23 mouse cellular contexts compared by ENCODE assay signal in genomic region chr19:17649967-17650366, GRCm38 (mm10).
DNase-seq lines count a peak whose midpoint lies in the region; ATAC-seq and TF ChIP-seq lines count a peak whose summit lies in the region.
"Had no signal": no experiment of that assay in that cellular context is flagged by ENCODE, and none has a peak within 500 bp of the region (broad histone marks: within the 10 kb centered on the region; RNA-seq: fewer than 3 reads in every experiment).

No protein-coding gene starts in this region.

- H3K4me3 ChIP-seq in hindbrain, embryonic 13.5 days = no peak overlapping the region
- H3K4me3 ChIP-seq in hindbrain, embryonic 12.5 days = no peak overlapping the region
- no peak overlapping the region for H3K4me3 ChIP-seq in lung, embryonic 16.5 days (ENCODE audit: low read length)
- H3K4me3 ChIP-seq in lung, postnatal 0 days (ENCODE audit: low read depth, low read length) = no peak overlapping the region
- no peak overlapping the region for H3K4me3 ChIP-seq in limb, embryonic 11.5 days (ENCODE audit: low read depth, low read length)
- H3K4me3 ChIP-seq: embryonic facial prominence, embryonic 15.5 days; forebrain, embryonic 12.5 days; heart, embryonic 15.5 days; liver, embryonic 15.5 days; midbrain, embryonic 12.5 days; myocyte; neural tube, embryonic 13.5 days had no signal

- H3K4me2 ChIP-seq in hindbrain, embryonic 13.5 days = no peak overlapping the region
- H3K4me2 ChIP-seq in hindbrain, embryonic 12.5 days (replicated peaks) = no peak overlapping the region
- no peak overlapping the region for H3K4me2 ChIP-seq in lung, embryonic 16.5 days (ENCODE audit: low read depth, low read length)
- no peak overlapping the region for H3K4me2 ChIP-seq in lung, postnatal 0 days (replicated peaks; ENCODE audit: low read depth, low read length)
- no peak overlapping the region for H3K4me2 ChIP-seq in limb, embryonic 11.5 days (ENCODE audit: low read depth, severe bottlenecking)
- H3K4me2 ChIP-seq: embryonic facial prominence, embryonic 15.5 days; forebrain, embryonic 12.5 days; heart, embryonic 15.5 days; liver, embryonic 15.5 days; midbrain, embryonic 12.5 days; neural tube, embryonic 13.5 days had no signal

- intact Hi-C loops in gastrocnemius, postnatal 36 days (cut with DNase I) = no loop called here

- no peak for TF ChIP-seq CTCF in lung, postnatal 0 days (IDR thresholded peaks at IDR 0.05)

- no peak for ATAC-seq in hindbrain, embryonic 13.5 days (ENCODE audit: low FRiP score)
- ATAC-seq in hindbrain, embryonic 12.5 days (ENCODE audit: low FRiP score) = no peak
- no peak for ATAC-seq in lung, embryonic 16.5 days (ENCODE audit: low read depth)
- no peak for ATAC-seq in lung, postnatal 0 days
- no peak for ATAC-seq in limb, embryonic 11.5 days (ENCODE audit: insufficient number of reproducible peaks, low FRiP score, low TSS enrichment, low read depth)
- ATAC-seq: CD4-positive, CD25-positive, alpha-beta regulatory T cell, adult 4 months had no signal

- 0 out of 2 replicates have a peak overlapping the region, but pooled peaks have one; percentile 20 for H3K27ac ChIP-seq in hindbrain, embryonic 13.5 days
- no peak overlapping the region for H3K27ac ChIP-seq in hindbrain, embryonic 12.5 days
- peak overlapping the region; percentile 43; the same call in 1 of the 2 replicates for H3K27ac ChIP-seq in lung, embryonic 16.5 days (ENCODE audit: low read length)
- no peak overlapping the region for H3K27ac ChIP-seq in lung, postnatal 0 days (ENCODE audit: low read length)
- no peak overlapping the region for H3K27ac ChIP-seq in limb, embryonic 11.5 days (replicated peaks; ENCODE audit: low read depth, low read length)
- H3K27ac ChIP-seq: forebrain, embryonic 12.5 days; heart, embryonic 15.5 days; liver, embryonic 15.5 days; midbrain, embryonic 12.5 days had no signal

- H3K4me1 ChIP-seq in hindbrain, embryonic 13.5 days (replicated peaks) = peaks cover 12% of the 10 kb centered on the region
- H3K4me1 ChIP-seq in hindbrain, embryonic 12.5 days = peaks cover 7% of the 10 kb centered on the region
- peaks cover 12% of the 10 kb centered on the region; the same call in 1 of the 2 replicates for H3K4me1 ChIP-seq in lung, embryonic 16.5 days (replicated peaks; ENCODE audit: control insufficient read depth, insufficient read depth, low read length)
- H3K4me1 ChIP-seq in lung, postnatal 0 days (ENCODE audit: insufficient read depth, low read depth, low read length) = no peaks in the 10 kb centered on the region
- H3K4me1 ChIP-seq in limb, embryonic 11.5 days (ENCODE audit: control insufficient read depth, insufficient read depth, low read length) = peaks cover 23% of the 10 kb centered on the region
- H3K4me1 ChIP-seq: heart, embryonic 15.5 days; liver, embryonic 15.5 days had no signal

- no peaks in the 10 kb centered on the region for H3K36me3 ChIP-seq in hindbrain, embryonic 13.5 days
- H3K36me3 ChIP-seq in hindbrain, embryonic 12.5 days = no peaks in the 10 kb centered on the region
- H3K36me3 ChIP-seq in lung, embryonic 16.5 days (ENCODE audit: control insufficient read depth, insufficient read depth, low read length) = peaks cover 3% of the 10 kb centered on the region; the same call in 1 of the 2 replicates
- H3K36me3 ChIP-seq in lung, postnatal 0 days (ENCODE audit: insufficient read depth, low read length) = no peaks in the 10 kb centered on the region
- no peaks in the 10 kb centered on the region for H3K36me3 ChIP-seq in limb, embryonic 11.5 days (ENCODE audit: control insufficient read depth, insufficient read depth, low read length)
- H3K36me3 ChIP-seq: embryonic facial prominence, embryonic 15.5 days; forebrain, embryonic 12.5 days; heart, embryonic 15.5 days; liver, embryonic 15.5 days; midbrain, embryonic 12.5 days; neural tube, embryonic 13.5 days had no signal

- TF ChIP-seq EP300 in lung, postnatal 0 days (IDR thresholded peaks at IDR 0.05) = no peak

- H3K9me3 ChIP-seq in hindbrain, embryonic 13.5 days = no peaks in the 10 kb centered on the region
- H3K9me3 ChIP-seq in hindbrain, embryonic 12.5 days (replicated peaks) = no peaks in the 10 kb centered on the region
- H3K9me3 ChIP-seq in lung, embryonic 16.5 days (ENCODE audit: control insufficient read depth, low read length) = no peaks in the 10 kb centered on the region
- H3K9me3 ChIP-seq in lung, postnatal 0 days (ENCODE audit: low read length) = no peaks in the 10 kb centered on the region
- no peaks in the 10 kb centered on the region for H3K9me3 ChIP-seq in limb, embryonic 11.5 days (ENCODE audit: control insufficient read depth, low read length)
- H3K9me3 ChIP-seq: embryonic facial prominence, embryonic 15.5 days; forebrain, embryonic 12.5 days; heart, embryonic 15.5 days; liver, embryonic 15.5 days; midbrain, embryonic 12.5 days; neural tube, embryonic 13.5 days had no signal

- no peak for DNase-seq in lung, postnatal 0 days (ENCODE audit: low spot score)
- DNase-seq in limb, embryonic 11.5 days (ENCODE audit: low spot score) = peak; percentile 34
- no peak for DNase-seq in gastrocnemius, postnatal 36 days
- DNase-seq in layer of hippocampus, adult 18-20 months (ENCODE audit: low spot score in 2 of 2) = no peak
- DNase-seq: adrenal gland, postnatal 14 days; cerebellum, adult 18-20 months; cerebellum, postnatal 10 days; forebrain, postnatal 0 days; gastrocnemius, postnatal 10 days; lung, postnatal 14 days; thymus, adult 2 months; thymus, postnatal 36 days had no signal

- 80% methylated on average over 3 of the region's 3 CpGs for WGBS in hindbrain, embryonic 13.5 days
- WGBS in hindbrain, embryonic 12.5 days = 65% methylated on average over 3 of the region's 3 CpGs
- WGBS in lung, embryonic 16.5 days = 45% methylated on average over 3 of the region's 3 CpGs
- WGBS in lung, postnatal 0 days = 57% methylated on average over 3 of the region's 3 CpGs
- WGBS in limb, embryonic 11.5 days = 51% methylated on average over 3 of the region's 3 CpGs

- no peak overlapping the region for H3K9ac ChIP-seq in hindbrain, embryonic 13.5 days
- no peak overlapping the region for H3K9ac ChIP-seq in hindbrain, embryonic 12.5 days
- H3K9ac ChIP-seq in lung, embryonic 16.5 days (ENCODE audit: low read length) = no peak overlapping the region
- H3K9ac ChIP-seq in lung, postnatal 0 days (replicated peaks; ENCODE audit: low read depth) = no peak overlapping the region
- H3K9ac ChIP-seq in limb, embryonic 11.5 days (ENCODE audit: low read length) = no peak overlapping the region
- H3K9ac ChIP-seq: embryonic facial prominence, embryonic 15.5 days; forebrain, embryonic 12.5 days; forebrain, postnatal 0 days; heart, embryonic 15.5 days; liver, embryonic 15.5 days; midbrain, embryonic 12.5 days; neural tube, embryonic 13.5 days had no signal

- no peaks in the 10 kb centered on the region for H3K27me3 ChIP-seq in hindbrain, embryonic 13.5 days
- no peaks in the 10 kb centered on the region for H3K27me3 ChIP-seq in hindbrain, embryonic 12.5 days
- H3K27me3 ChIP-seq in lung, embryonic 16.5 days (ENCODE audit: control insufficient read depth, insufficient read depth, low read depth, low read length) = no peaks in the 10 kb centered on the region
- H3K27me3 ChIP-seq in lung, postnatal 0 days (replicated peaks; ENCODE audit: insufficient read depth, low read length) = no peaks in the 10 kb centered on the region
- no peaks in the 10 kb centered on the region for H3K27me3 ChIP-seq in limb, embryonic 11.5 days (ENCODE audit: control insufficient read depth, insufficient read depth, low read length)
- H3K27me3 ChIP-seq: embryonic facial prominence, embryonic 15.5 days; forebrain, embryonic 12.5 days; heart, embryonic 15.5 days; liver, embryonic 15.5 days; midbrain, embryonic 12.5 days had no signal

Comparison
In these comparisons a context has a peak if more than half of its experiments do, and no peak if none do; other contexts are left out.
1. H3K27ac ChIP-seq: peak in hindbrain, embryonic 13.5 days (single experiment) and lung, embryonic 16.5 days (single experiment); none in hindbrain, embryonic 12.5 days (single experiment), lung, postnatal 0 days (single experiment) and limb, embryonic 11.5 days (single experiment).